Mouse (Mus musculus) olfactory bulb, adult 2 months (tissue): Measurements from ENCODE around the gene Atxn7l3. TPM values are rescaled to one million over a fixed set of nuclear protein-coding genes. Genes with fewer than 3 reads are reported as not detected.

Experiments
- H3K27ac ChIP-seq: fragments of 200-500 bp; 2 replicates; pipeline ENCODE4 v1.5.1; 2012; ENCODE audit warnings: low read depth, low read length; ENCODE audit not compliant: insufficient read depth
- H3K4me1 ChIP-seq: fragments of 200-500 bp; 2 replicates; pipeline ENCODE4 v1.6.1; 2012; ENCODE audit warnings: low read length; ENCODE audit not compliant: control insufficient read depth, insufficient read depth
- H3K4me3 ChIP-seq: fragments of 200-500 bp; 2 replicates; pipeline ENCODE4 v1.5.1; 2012; ENCODE audit warnings: mild to moderate bottlenecking, low read depth, low read length, moderate library complexity; ENCODE audit not compliant: insufficient read depth
- CTCF ChIP-seq: fragments of 200-500 bp; IDR thresholded peaks from 2 replicates; pipeline ENCODE4 v1.5.1; 2012; ENCODE audit warnings: low read depth, mild to moderate bottlenecking, low read length, moderate library complexity; ENCODE audit not compliant: insufficient read depth
- POLR2A ChIP-seq: fragments of 200-500 bp; IDR thresholded peaks from 2 replicates; pipeline ENCODE4 v1.6.1; 2012; ENCODE audit warnings: mild to moderate bottlenecking, low read depth, low read length, moderate library complexity; ENCODE audit not compliant: insufficient read depth
- WGBS: fragments of 180-500 bp; shearing (Covaris S2); methylation state at CpG from one replicate; pipeline ENCODE4 v1.1.7; 2018; 5-methylcytosine and 5-hydroxymethylcytosine counted together
- polyA plus RNA-seq: library from polyadenylated mRNA; stranded (reverse); fragments of >200 nt; gene quantifications from 2 replicates; pipeline ENCODE4 v1.2.4, GENCODE M21; 2012; ENCODE audit warnings: low replicate concordance; ENCODE audit not compliant: missing spikeins, insufficient read depth, insufficient read length

Atxn7l3 gene
- polyA plus RNA-seq, 1 experiment: not detected

- Histone ChIP-seq H3K27ac (no peak overlapping the region), H3K4me1 (peaks cover 19% of the 10 kb centered on the region), H3K4me3 (no peak overlapping the region)
- 81% methylated on average over 9 of the region's 9 CpGs for WGBS
- no peak for TF ChIP-seq CTCF
- no peak for TF ChIP-seq POLR2A
Observed at GRCm38 (mm10) chr11:102308104-102308503, 11.7 kb upstream of the Atxn7l3 start.

GRCm38 (mm10) chr11:102305359-102305758 lies 8.9 kb upstream of the Atxn7l3 start:
- H3K4me1 ChIP-seq: peaks cover 16% of the 10 kb centered on the region
- H3K27ac ChIP-seq: no peak overlapping the region
- H3K4me3 ChIP-seq: no peak overlapping the region
- TF ChIP-seq POLR2A (no peak), CTCF (no peak)
- WGBS: 59% methylated on average over 3 of the region's 3 CpGs

GRCm38 (mm10) chr11:102304141-102304540 lies 7.7 kb upstream of the Atxn7l3 start:
- WGBS: 45% methylated on average over 2 of the region's 2 CpGs
- Histone ChIP-seq H3K27ac (no peak overlapping the region), H3K4me3 (no peak overlapping the region), H3K4me1 (peaks cover 4% of the 10 kb centered on the region)
- TF ChIP-seq CTCF (no peak), POLR2A (no peak)

GRCm38 (mm10) chr11:102299839-102300238 lies 3.4 kb upstream of the Atxn7l3 start:
- Histone ChIP-seq H3K4me3 (no peak overlapping the region), H3K4me1 (peaks cover 13% of the 10 kb centered on the region), H3K27ac (no peak overlapping the region)
- TF ChIP-seq CTCF (no peak), POLR2A (no peak)
- WGBS: 8% methylated on average over 1 of the region's 1 CpGs

GRCm38 (mm10) chr11:102297577-102298556 lies 1.4 kb upstream of the Atxn7l3 start:
- TF ChIP-seq POLR2A (no peak), CTCF (no peak)
- peak overlapping the region; percentile 81 for H3K27ac ChIP-seq
- H3K4me3 ChIP-seq: peak overlapping the region; percentile 93
- peaks cover 21% of the 10 kb centered on the region for H3K4me1 ChIP-seq
- WGBS: 26% methylated on average over 27 of the region's 27 CpGs

GRCm38 (mm10) chr11:102295598-102296471 lies 596 bp downstream of the Atxn7l3 start:
- H3K27ac ChIP-seq: peak overlapping the region; percentile 64; the same call in 1 of the 2 replicates
- peak overlapping the region; percentile 93 for H3K4me3 ChIP-seq
- 2% methylated on average over 54 of the region's 73 CpGs for WGBS
- peaks cover 21% of the 10 kb centered on the region for H3K4me1 ChIP-seq
- no peak for TF ChIP-seq POLR2A
- no peak for TF ChIP-seq CTCF

GRCm38 (mm10) chr11:102294887-102295597 lies 1.4 kb downstream of the Atxn7l3 start:
- TF ChIP-seq POLR2A (no peak), CTCF (no peak)
- Histone ChIP-seq H3K27ac (0 out of 2 replicates have a peak overlapping the region, but pooled peaks have one; percentile 64), H3K4me1 (peaks cover 21% of the 10 kb centered on the region), H3K4me3 (peak overlapping the region; percentile 93)
- WGBS: 17% methylated on average over 12 of the region's 12 CpGs

GRCm38 (mm10) chr11:102294416-102294815 lies 2.0 kb downstream of the Atxn7l3 start:
- TF ChIP-seq POLR2A: no peak
- TF ChIP-seq CTCF: no peak
- Histone ChIP-seq H3K4me3 (no peak overlapping the region), H3K4me1 (peaks cover 21% of the 10 kb centered on the region), H3K27ac (no peak overlapping the region)
- WGBS: 83% methylated on average over 5 of the region's 5 CpGs

- Histone ChIP-seq H3K4me3 (no peak overlapping the region), H3K4me1 (peaks cover 21% of the 10 kb centered on the region), H3K27ac (no peak overlapping the region)
- 93% methylated on average over 13 of the region's 13 CpGs for WGBS
- TF ChIP-seq CTCF: no peak
- TF ChIP-seq POLR2A: no peak
Observed at GRCm38 (mm10) chr11:102293971-102294370, 2.5 kb downstream of the Atxn7l3 start.
